Mouse (Mus musculus): ENCODE data around the gene Scaper.

DNA sequence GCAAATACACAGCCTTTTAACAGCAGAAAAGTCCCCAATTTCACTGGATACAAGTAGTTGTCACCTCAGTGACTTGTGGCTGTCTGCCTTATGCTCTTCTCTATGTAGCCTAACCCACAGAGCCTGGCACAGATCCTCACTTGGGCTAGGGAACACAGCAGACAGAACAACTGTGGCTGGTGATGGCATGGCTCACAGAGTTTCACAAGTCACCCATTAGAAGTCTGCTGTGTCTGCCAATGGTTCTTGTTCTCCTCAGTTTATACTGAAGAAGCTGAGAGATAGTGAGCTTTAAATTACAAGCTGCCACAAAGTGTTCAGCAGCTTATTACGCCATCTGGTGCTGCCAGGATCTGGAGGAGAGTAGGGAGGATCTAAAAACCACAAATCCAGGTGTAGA is 361.3 kb downstream of the Scaper start:
- no peak for TF ChIP-seq POLR2A (IDR thresholded peaks at IDR 0.05; ENCODE audit: insufficient read depth, low read depth, low read length)
- no peak for TF ChIP-seq CTCF (IDR thresholded peaks at IDR 0.05)

All from heart, adult 2 months (tissue).